Mouse (Mus musculus): ENCODE results near the gene Gabra1.

The Gabra1 gene

GRCm38 (mm10) chr11:42182825-42183152, at the start of gene Gabra1:
Gene Gabra1, minus strand, starts transcription at chr11:42182930.
- DNase-seq (ENCODE audit: low spot score in 2 of 2): no peak

GRCm38 (mm10) chr11:42181973-42182824, 531 bp downstream of the Gabra1 start:
- no peak for DNase-seq (ENCODE audit: low spot score in 2 of 2)

- no peak for DNase-seq (ENCODE audit: low spot score in 2 of 2)
These were observed 1.3 kb downstream of the Gabra1 start for GRCm38 (mm10) chr11:42181426-42181825.

DNA sequence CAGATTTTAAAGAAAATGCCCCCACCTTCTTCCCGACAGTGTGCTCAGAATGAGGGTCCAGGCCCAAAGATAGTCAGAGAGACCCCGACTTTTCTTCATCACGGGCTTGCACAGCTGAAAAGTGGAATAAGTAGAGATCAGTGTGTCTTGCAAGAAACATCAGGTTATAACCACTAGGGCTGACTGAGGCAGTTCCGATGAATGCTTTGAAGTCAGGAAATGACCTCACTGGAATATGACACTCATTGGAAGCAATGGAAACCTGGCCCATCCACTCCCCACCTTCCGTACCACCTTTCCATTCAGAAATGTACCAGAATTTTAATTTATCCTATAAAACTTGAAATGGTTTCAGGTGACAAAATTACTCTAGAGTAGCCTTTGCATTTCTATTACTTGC, 3.2 kb downstream of the Gabra1 start:
- DNase-seq (ENCODE audit: low spot score in 2 of 2): no peak

DNA sequence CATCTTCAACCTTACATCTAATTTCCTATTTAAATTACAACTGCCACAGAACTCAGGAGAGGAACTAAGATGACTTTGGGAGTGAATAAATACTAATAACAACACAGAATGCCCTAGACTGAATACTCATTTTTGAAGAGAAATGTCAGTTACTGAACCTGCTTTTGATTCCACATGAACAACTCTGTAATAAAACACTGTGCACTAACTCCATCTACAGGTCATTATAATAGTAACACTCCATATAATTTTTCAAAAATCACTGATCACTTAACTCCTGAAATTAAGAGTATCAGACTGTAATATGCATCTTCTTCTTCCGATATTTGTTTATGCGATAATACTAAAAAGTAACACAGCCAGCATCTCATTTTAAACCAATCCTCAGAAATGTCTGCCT, 4.4 kb downstream of the Gabra1 start:
- DNase-seq (ENCODE audit: low spot score in 2 of 2): no peak

- no peak for DNase-seq (ENCODE audit: low spot score in 2 of 2)
These were observed 31.3 kb downstream of the Gabra1 start for GRCm38 (mm10) chr11:42151396-42151795.

DNA sequence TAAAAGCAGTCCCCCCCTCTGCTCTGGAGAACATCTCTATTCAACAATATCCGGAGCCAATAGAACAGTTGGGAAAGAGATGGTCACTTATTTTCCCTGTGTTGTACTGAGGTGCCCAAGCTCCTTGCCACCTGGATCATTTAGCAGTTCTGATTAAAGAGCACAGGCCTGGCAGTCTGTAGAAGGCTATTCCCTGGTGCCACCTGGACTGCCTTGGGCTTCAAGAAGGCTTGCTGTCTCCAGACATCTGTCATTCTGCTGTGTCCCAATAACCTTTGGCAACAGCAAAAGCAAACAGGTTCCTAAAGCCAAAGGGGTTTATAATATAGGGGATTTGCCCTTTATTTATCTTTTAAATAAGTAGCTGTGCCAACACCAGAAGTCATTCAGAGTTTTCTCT, 65.8 kb downstream of the Gabra1 start:
- DNase-seq (ENCODE audit: low spot score in 2 of 2): no peak

- DNase-seq (ENCODE audit: low spot score in 2 of 2): no peak
These were observed 72.7 kb downstream of the Gabra1 start for GRCm38 (mm10) chr11:42110051-42110450.

GRCm38 (mm10) chr11:42109627-42110026, 73.1 kb downstream of the Gabra1 start:
- no peak for DNase-seq (ENCODE audit: low spot score in 2 of 2)

- DNase-seq (ENCODE audit: low spot score in 2 of 2): no peak
These were observed 87.2 kb downstream of the Gabra1 start for GRCm38 (mm10) chr11:42095556-42095955.

Data from urinary bladder, postnatal 36 days (tissue).